Mouse (Mus musculus): ENCODE measurements around the gene Gal3st4. TPM values are rescaled to one million over a fixed set of nuclear protein-coding genes. Genes with fewer than 3 reads are reported as not detected.
A peak's percentile ranks its signal among the peaks of the same experiment; 100 is the strongest.

The Gal3st4 gene
- 0.80 and 0.92 TPM in 2 replicates for polyA plus RNA-seq (2015; fragmentation: Nextera tagmentation; extraction: Ambion mirVana)

DNA sequence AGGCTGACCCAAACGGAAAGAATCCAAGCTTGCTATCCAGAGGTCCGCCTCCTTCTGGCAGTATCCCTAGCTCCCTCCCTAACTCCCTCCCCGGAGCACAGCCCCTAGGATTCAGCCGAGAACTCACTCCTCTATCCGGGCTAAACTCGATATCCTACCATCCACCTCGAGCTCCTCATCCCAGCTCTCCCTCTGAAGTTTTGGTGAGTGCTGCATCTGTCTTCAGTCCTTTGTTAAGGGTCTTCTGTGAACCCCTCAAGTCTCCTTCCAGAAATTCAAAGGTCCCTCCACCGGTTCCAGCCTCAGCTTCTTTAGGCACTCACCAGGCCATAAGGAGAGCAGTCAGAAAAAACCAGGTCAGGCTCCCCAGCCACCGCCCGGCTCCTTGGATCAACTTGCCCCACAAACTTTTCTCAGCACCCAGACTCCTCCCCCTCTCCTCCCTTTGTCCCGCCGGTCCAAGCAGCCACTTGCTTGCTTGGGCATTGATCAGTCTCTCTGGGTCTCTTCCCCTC is at the start of gene Gal3st4:
Gene Gal3st4, minus strand, starts transcription at position 432 of the 515 bp plus-strand sequence.
- 5% methylated on average over 12 of the region's 12 CpGs for WGBS
- no peak within 1 kb of the TSS for H3K27ac ChIP-seq (ENCODE audit: low read length)
- peaks cover 6% of the 10 kb centered on the region for H3K4me1 ChIP-seq (ENCODE audit: control insufficient read depth, insufficient read depth, low read length)
- H3K4me2 ChIP-seq (ENCODE audit: low read depth, low read length): peak within 1 kb of the TSS; percentile 35
- H3K36me3 ChIP-seq (ENCODE audit: control insufficient read depth, insufficient read depth, low read length): no peaks in the 10 kb centered on the region
- peak within 1 kb of the TSS; percentile 49 for H3K9ac ChIP-seq (ENCODE audit: low read depth, low read length)
- peak within 1 kb of the TSS; percentile 30 for H3K4me3 ChIP-seq (ENCODE audit: low read length)
- ATAC-seq: peak; percentile 57
- H3K27me3 ChIP-seq (replicated peaks; ENCODE audit: control insufficient read depth, insufficient read depth, low read length): no peaks in the 10 kb centered on the region
- no peaks in the 10 kb centered on the region for H3K9me3 ChIP-seq (ENCODE audit: control insufficient read depth, low read length)

DNA sequence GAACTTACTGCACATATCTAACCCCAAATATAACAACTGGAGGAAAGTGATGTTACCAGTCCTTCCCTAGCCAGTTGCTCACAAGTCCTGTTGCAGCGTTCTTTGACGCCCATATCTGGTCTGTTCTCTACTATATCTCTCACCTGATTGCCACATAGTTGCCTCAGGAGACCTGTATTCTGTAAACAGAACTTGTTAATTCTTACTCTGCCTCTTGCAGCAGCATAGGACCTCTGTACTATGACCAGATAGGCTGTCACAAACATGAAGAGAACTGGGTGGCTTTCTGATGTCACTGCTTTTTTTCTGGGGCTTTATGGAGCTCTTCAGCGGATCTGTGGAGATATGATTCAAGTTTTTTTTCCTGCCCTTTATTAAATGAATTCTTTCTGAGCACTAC is 40.2 kb upstream of the Gal3st4 start:
- Histone ChIP-seq H3K4me1 (ENCODE audit: control insufficient read depth, insufficient read depth, low read length) (no peaks in the 10 kb centered on the region), H3K4me3 (ENCODE audit: low read length) (no peak overlapping the region), H3K36me3 (ENCODE audit: control insufficient read depth, insufficient read depth, low read length) (no peaks in the 10 kb centered on the region), H3K27me3 (replicated peaks; ENCODE audit: control insufficient read depth, insufficient read depth, low read length) (no peaks in the 10 kb centered on the region), H3K4me2 (ENCODE audit: low read depth, low read length) (no peak overlapping the region), H3K27ac (ENCODE audit: low read length) (no peak overlapping the region), H3K9ac (ENCODE audit: low read depth, low read length) (no peak overlapping the region), H3K9me3 (ENCODE audit: control insufficient read depth, low read length) (no peaks in the 10 kb centered on the region)
- WGBS: 82% methylated on average over 3 of the region's 3 CpGs
- no peak for ATAC-seq

DNA sequence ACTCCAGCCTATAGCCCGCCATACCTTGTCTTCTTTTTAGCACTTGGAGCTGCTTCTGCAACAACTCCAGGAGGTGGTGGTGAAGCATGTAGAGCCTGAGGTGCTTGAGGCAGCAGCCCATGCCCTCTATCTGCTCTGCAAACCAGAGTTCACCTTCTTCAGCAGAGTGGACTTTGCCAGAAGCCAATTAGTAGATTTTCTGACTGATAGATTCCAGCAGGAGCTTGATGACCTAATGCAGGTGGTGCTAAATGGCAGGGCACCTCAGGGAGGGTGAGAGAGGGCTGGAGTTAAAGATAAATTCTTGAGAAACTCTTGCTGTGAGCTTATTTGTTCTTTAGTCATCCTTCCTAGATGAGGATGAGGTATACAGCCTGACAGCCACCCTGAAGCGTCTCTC is 27.0 kb upstream of the Gal3st4 start:
- no peak overlapping the region for H3K4me3 ChIP-seq (ENCODE audit: low read length)
- no peaks in the 10 kb centered on the region for H3K9me3 ChIP-seq (ENCODE audit: control insufficient read depth, low read length)
- no peaks in the 10 kb centered on the region for H3K27me3 ChIP-seq (replicated peaks; ENCODE audit: control insufficient read depth, insufficient read depth, low read length)
- no peak overlapping the region for H3K9ac ChIP-seq (ENCODE audit: low read depth, low read length)
- ATAC-seq: peak; percentile 82
- no peak overlapping the region for H3K4me2 ChIP-seq (ENCODE audit: low read depth, low read length)
- 83% methylated on average over 2 of the region's 2 CpGs for WGBS
- H3K27ac ChIP-seq (ENCODE audit: low read length): no peak overlapping the region
- no peaks in the 10 kb centered on the region for H3K36me3 ChIP-seq (ENCODE audit: control insufficient read depth, insufficient read depth, low read length)
- no peaks in the 10 kb centered on the region for H3K4me1 ChIP-seq (ENCODE audit: control insufficient read depth, insufficient read depth, low read length)

DNA sequence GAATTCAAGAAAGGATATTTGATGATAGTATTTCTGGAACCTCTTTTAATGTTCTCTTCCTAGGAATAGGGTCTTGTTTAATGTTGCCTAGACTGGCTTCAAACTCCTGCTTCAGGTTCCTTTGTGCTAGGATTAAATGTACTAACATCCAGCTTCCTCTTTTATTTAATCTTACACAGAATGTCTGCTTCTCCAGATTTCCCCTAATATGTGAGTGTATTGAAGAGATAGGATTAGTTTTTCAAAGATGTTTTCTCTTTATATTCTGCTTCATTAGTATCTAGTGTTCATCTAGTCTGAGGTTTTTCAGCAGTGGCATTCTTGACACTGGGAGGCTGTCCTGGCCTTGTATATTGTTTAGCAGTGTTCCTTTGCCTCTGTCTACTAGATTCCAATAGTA is 21.5 kb upstream of the Gal3st4 start:
- H3K9ac ChIP-seq (ENCODE audit: low read depth, low read length): no peak overlapping the region
- H3K4me2 ChIP-seq (ENCODE audit: low read depth, low read length): no peak overlapping the region
- H3K9me3 ChIP-seq (ENCODE audit: control insufficient read depth, low read length): no peaks in the 10 kb centered on the region
- ATAC-seq: no peak
- H3K4me1 ChIP-seq (ENCODE audit: control insufficient read depth, insufficient read depth, low read length): no peaks in the 10 kb centered on the region
- H3K27ac ChIP-seq (ENCODE audit: low read length): no peak overlapping the region
- H3K36me3 ChIP-seq (ENCODE audit: control insufficient read depth, insufficient read depth, low read length): no peaks in the 10 kb centered on the region
- H3K27me3 ChIP-seq (replicated peaks; ENCODE audit: control insufficient read depth, insufficient read depth, low read length): no peaks in the 10 kb centered on the region
- no peak overlapping the region for H3K4me3 ChIP-seq (ENCODE audit: low read length)

DNA sequence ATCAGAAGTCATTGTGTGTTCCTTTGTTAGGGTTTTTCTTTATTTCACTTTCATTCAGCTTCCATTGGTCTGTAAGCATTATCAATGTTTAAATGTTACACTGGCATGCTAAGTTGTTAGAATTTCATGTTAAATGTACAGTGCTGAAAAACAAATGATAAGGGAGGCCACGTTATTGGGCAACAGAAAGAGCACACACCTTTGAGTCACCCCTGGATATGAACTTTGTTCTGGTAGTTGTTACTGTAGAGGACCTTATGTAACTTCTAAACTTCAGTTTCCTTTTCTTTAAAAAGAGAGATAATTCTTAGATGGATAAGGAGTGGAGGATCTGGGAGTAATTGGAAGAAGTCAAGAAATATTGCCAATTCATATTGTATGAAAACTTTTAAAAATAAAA is 19.0 kb upstream of the Gal3st4 start:
- Histone ChIP-seq H3K27me3 (replicated peaks; ENCODE audit: control insufficient read depth, insufficient read depth, low read length) (no peaks in the 10 kb centered on the region), H3K4me3 (ENCODE audit: low read length) (no peak overlapping the region), H3K9me3 (ENCODE audit: control insufficient read depth, low read length) (no peaks in the 10 kb centered on the region), H3K4me1 (ENCODE audit: control insufficient read depth, insufficient read depth, low read length) (no peaks in the 10 kb centered on the region), H3K36me3 (ENCODE audit: control insufficient read depth, insufficient read depth, low read length) (no peaks in the 10 kb centered on the region), H3K27ac (ENCODE audit: low read length) (no peak overlapping the region), H3K4me2 (ENCODE audit: low read depth, low read length) (no peak overlapping the region), H3K9ac (ENCODE audit: low read depth, low read length) (no peak overlapping the region)
- WGBS: 66% methylated on average over 1 of the region's 1 CpGs
- ATAC-seq: peak; percentile 50; the same call in 1 of the 2 replicates

DNA sequence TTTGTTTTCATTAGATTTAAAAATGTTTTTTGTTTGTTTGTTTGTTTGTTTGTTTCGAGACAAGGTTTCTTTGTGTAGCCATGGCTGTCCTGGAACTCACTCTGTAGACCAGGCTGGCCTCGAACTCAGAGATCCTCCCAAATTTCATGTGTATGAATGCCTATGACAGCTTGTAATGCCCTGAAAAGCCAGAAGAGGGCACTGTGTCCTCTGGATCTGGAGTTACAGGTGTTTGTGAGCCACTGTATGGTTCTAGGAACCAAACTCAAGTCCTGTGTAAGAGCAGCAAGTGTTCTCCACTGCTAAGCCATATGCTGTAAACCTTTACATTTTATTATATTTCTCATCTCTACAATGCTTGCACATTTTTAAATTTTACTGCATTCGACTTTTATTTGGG is 15.2 kb upstream of the Gal3st4 start:
- Histone ChIP-seq H3K27me3 (replicated peaks; ENCODE audit: control insufficient read depth, insufficient read depth, low read length) (no peaks in the 10 kb centered on the region), H3K27ac (ENCODE audit: low read length) (no peak overlapping the region), H3K4me3 (ENCODE audit: low read length) (no peak overlapping the region), H3K9ac (ENCODE audit: low read depth, low read length) (no peak overlapping the region), H3K36me3 (ENCODE audit: control insufficient read depth, insufficient read depth, low read length) (no peaks in the 10 kb centered on the region), H3K4me2 (ENCODE audit: low read depth, low read length) (no peak overlapping the region), H3K9me3 (ENCODE audit: control insufficient read depth, low read length) (no peaks in the 10 kb centered on the region), H3K4me1 (ENCODE audit: control insufficient read depth, insufficient read depth, low read length) (no peaks in the 10 kb centered on the region)
- ATAC-seq: no peak
- WGBS: 72% methylated on average over 3 of the region's 3 CpGs

DNA sequence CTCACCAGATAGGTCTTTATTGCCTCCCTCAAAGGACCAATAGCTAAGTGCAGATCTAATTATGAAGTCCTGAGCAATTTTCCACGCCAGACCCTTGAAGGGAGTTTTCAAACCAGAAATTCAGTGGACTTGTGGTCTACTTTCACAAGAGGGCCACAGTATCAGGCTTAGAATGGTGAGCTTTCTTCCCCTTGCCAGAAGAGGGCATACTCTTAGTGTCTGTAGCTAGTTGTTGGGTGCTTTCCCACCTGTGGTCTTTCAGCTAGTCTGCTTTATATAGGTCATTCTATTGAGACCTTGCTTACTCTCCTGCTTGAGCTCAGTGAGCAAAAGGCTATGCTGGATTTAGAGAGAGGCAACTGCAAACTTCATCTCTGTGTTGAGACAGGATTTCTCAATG is 10.9 kb upstream of the Gal3st4 start:
- Histone ChIP-seq H3K4me2 (ENCODE audit: low read depth, low read length) (no peak overlapping the region), H3K4me1 (ENCODE audit: control insufficient read depth, insufficient read depth, low read length) (0 out of 2 replicates have a peak, but pooled peaks cover 3% of the 10 kb centered on the region), H3K9ac (ENCODE audit: low read depth, low read length) (no peak overlapping the region), H3K4me3 (ENCODE audit: low read length) (no peak overlapping the region), H3K27me3 (replicated peaks; ENCODE audit: control insufficient read depth, insufficient read depth, low read length) (no peaks in the 10 kb centered on the region), H3K27ac (ENCODE audit: low read length) (no peak overlapping the region), H3K36me3 (ENCODE audit: control insufficient read depth, insufficient read depth, low read length) (no peaks in the 10 kb centered on the region), H3K9me3 (ENCODE audit: control insufficient read depth, low read length) (peaks cover 9% of the 10 kb centered on the region)
- WGBS: 76% methylated on average over 1 of the region's 1 CpGs
- ATAC-seq: no peak

DNA sequence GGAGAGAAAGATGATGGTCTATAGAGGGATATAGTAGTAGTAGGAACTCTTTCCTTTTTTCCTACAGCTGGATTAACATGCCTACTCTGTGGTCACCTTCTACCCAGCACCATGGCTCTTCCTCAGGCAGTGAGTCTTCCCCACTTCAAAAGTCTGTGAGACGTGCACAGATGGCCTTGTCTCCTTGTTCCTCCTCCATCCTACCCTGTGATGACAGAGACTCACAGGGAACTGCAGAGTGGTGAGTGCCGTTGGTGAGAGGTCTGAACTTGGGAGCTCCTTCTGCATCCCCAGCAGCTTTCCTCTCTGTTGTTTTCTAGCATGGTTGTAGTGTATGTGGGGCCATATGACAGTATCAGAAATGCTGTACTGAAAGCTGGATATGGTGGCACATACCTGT is 9.2 kb upstream of the Gal3st4 start:
- no peak for ATAC-seq
- H3K27ac ChIP-seq (ENCODE audit: low read length): no peak overlapping the region
- H3K4me2 ChIP-seq (ENCODE audit: low read depth, low read length): no peak overlapping the region
- H3K9me3 ChIP-seq (ENCODE audit: control insufficient read depth, low read length): peaks cover 9% of the 10 kb centered on the region
- 77% methylated on average over 2 of the region's 2 CpGs for WGBS
- H3K27me3 ChIP-seq (replicated peaks; ENCODE audit: control insufficient read depth, insufficient read depth, low read length): no peaks in the 10 kb centered on the region
- H3K4me1 ChIP-seq (ENCODE audit: control insufficient read depth, insufficient read depth, low read length): 0 out of 2 replicates have a peak, but pooled peaks cover 3% of the 10 kb centered on the region
- H3K9ac ChIP-seq (ENCODE audit: low read depth, low read length): no peak overlapping the region
- H3K4me3 ChIP-seq (ENCODE audit: low read length): no peak overlapping the region
- no peaks in the 10 kb centered on the region for H3K36me3 ChIP-seq (ENCODE audit: control insufficient read depth, insufficient read depth, low read length)

DNA sequence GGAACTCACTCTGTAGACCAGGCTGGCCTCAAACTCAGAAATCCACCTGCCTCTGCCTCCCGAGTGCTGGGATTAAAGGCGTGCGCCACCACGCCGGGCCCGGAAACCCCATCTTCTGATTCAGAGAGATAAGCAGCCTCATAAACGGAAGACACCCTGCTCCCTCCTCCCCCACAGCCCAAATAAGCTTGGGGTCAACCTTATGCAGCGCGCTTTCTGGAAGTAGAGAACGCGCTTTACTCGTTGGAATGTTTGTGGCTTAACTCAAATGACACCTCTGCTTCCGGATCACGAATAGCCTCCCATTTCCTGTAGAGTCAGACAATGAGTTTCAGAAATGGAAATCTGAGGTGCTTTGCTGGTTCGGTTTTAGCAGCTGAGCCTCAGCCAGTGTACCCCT is 8.2 kb upstream of the Gal3st4 start:
- Histone ChIP-seq H3K4me3 (ENCODE audit: low read length) (no peak overlapping the region), H3K4me2 (ENCODE audit: low read depth, low read length) (no peak overlapping the region), H3K4me1 (ENCODE audit: control insufficient read depth, insufficient read depth, low read length) (peaks cover 6% of the 10 kb centered on the region), H3K9ac (ENCODE audit: low read depth, low read length) (no peak overlapping the region), H3K27ac (ENCODE audit: low read length) (no peak overlapping the region), H3K27me3 (replicated peaks; ENCODE audit: control insufficient read depth, insufficient read depth, low read length) (no peaks in the 10 kb centered on the region), H3K36me3 (ENCODE audit: control insufficient read depth, insufficient read depth, low read length) (no peaks in the 10 kb centered on the region), H3K9me3 (ENCODE audit: control insufficient read depth, low read length) (peaks cover 9% of the 10 kb centered on the region)
- 90% methylated on average over 15 of the region's 15 CpGs for WGBS
- ATAC-seq: no peak

DNA sequence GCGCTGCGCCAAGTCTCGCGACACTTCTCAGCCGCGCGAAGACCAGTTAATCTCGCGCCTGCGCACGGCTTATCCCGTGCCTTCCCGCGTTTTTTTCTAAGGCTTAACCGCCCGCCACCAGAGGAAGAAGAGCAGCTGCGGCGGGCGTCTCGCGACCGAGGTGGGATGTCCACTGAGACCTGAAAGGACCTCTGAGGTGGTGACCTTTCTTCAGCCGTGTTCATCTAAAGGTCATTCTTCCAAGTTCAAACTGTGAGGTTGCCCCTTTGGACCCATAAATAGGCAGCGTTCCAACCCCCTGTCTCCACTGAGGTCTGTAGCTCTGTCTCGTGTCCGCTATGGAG is 7.8 kb upstream of the Gal3st4 start:
- Histone ChIP-seq H3K9me3 (ENCODE audit: control insufficient read depth, low read length) (peaks cover 9% of the 10 kb centered on the region), H3K4me3 (ENCODE audit: low read length) (peak overlapping the region; percentile 59), H3K36me3 (ENCODE audit: control insufficient read depth, insufficient read depth, low read length) (no peaks in the 10 kb centered on the region), H3K27me3 (replicated peaks; ENCODE audit: control insufficient read depth, insufficient read depth, low read length) (no peaks in the 10 kb centered on the region), H3K9ac (ENCODE audit: low read depth, low read length) (no peak overlapping the region), H3K4me2 (ENCODE audit: low read depth, low read length) (peak overlapping the region; percentile 69), H3K27ac (ENCODE audit: low read length) (no peak overlapping the region), H3K4me1 (ENCODE audit: control insufficient read depth, insufficient read depth, low read length) (peaks cover 10% of the 10 kb centered on the region)
- ATAC-seq: no peak
- 22% methylated on average over 26 of the region's 26 CpGs for WGBS
